Mouse (Mus musculus) liver, embryonic 15.5 days (tissue): ENCODE measurements at regions not wholly inside any gene's neighbourhood (a gene's known extent, or its start where the extent isn't known, plus 50 kb on each side); places are given as distances from the start of the nearest gene placed in this dataset.

Experiments
- ATAC-seq: fragments of 200-750 bp; cut with Nextera tagmentation; 2 replicates; pipeline ENCODE4 v1.8.0; 2017; ENCODE audit warnings: moderate number of reproducible peaks, mild to moderate bottlenecking, moderate library complexity; ENCODE audit not compliant: insufficient read depth
- H3K27ac ChIP-seq: fragments of 300-500 bp; sonication (generic); replicated peaks from 2 replicates; pipeline ENCODE4 v1.5.1; 2015; ENCODE audit warnings: mild to moderate bottlenecking, inconsistent platforms
- H3K27me3 ChIP-seq: fragments of 300-500 bp; sonication (generic); 2 replicates; pipeline ENCODE4 v1.6.1; 2015; ENCODE audit warnings: mild to moderate bottlenecking, inconsistent platforms
- H3K36me3 ChIP-seq: fragments of 300-500 bp; sonication (generic); replicated peaks from 2 replicates; pipeline ENCODE4 v1.6.1; 2015; ENCODE audit warnings: moderate library complexity, mild to moderate bottlenecking, inconsistent platforms
- H3K4me1 ChIP-seq: fragments of 300-500 bp; sonication (generic); replicated peaks from 2 replicates; pipeline ENCODE4 v1.6.1; 2015; ENCODE audit warnings: inconsistent platforms
- H3K4me2 ChIP-seq: fragments of 300-500 bp; sonication (generic); 2 replicates; pipeline ENCODE4 v1.6.1; 2015; ENCODE audit warnings: moderate library complexity, mild to moderate bottlenecking, inconsistent platforms
- H3K4me3 ChIP-seq: fragments of 300-500 bp; sonication (generic); replicated peaks from 2 replicates; pipeline ENCODE4 v1.5.1; 2015; ENCODE audit warnings: mild to moderate bottlenecking, inconsistent platforms
- H3K9ac ChIP-seq: fragments of 300-500 bp; sonication (generic); 2 replicates; pipeline ENCODE4 v1.6.1; 2015; ENCODE audit warnings: moderate library complexity, mild to moderate bottlenecking, inconsistent platforms
- H3K9me3 ChIP-seq: fragments of 300-500 bp; sonication (generic); replicated peaks from 2 replicates; pipeline ENCODE4 v1.6.1; 2016; ENCODE audit warnings: inconsistent platforms
- WGBS: fragments of 180-500 bp; shearing (Covaris S2); methylation state at CpG from one replicate; pipeline ENCODE4 v1.1.7; 2015; ENCODE audit warnings: mixed read lengths; ENCODE audit not compliant: insufficient replicate concordance; 5-methylcytosine and 5-hydroxymethylcytosine counted together

DNA sequence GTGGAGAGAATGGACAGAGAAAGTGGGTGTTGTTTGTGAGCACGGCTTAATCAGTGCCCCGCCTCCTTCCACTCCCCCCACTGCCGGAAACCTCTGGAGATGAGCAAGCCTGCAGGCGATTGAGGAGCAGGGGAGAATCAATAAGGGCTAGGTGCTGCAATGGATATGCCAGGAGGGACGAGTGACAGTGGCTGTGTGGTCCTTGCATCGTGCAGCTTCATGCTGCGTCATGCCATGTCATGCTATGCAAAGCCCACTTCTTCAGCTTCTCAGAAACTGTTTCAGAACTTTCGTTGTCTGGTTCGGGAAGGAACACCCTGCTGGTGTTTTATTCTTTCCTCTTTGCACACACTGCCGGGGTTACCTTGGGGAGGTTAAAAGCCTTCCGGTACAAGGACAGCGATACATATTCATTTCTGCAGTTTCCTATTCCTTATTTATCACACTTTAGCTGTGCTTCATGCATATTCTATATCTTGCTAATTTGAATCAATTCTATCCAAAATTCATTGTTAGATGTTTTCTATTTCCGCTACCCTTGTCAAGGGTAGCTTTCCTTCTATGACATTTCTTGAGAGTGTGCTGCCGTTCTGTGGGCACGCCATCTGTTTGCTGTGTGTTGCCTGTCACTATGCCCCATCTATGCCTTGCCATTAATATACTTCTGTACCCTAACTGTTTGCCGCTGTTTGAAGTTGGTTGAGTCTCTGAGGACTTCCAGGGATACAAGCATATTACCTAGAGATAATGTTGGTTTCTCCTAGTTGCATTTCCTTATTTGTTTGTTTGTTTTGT lies 202.8 kb upstream of the Stt3b start:
- Histone ChIP-seq H3K9me3 (no peaks in the 10 kb centered on the region), H3K4me3 (no peak overlapping the region), H3K4me2 (no peak overlapping the region), H3K27me3 (no peaks in the 10 kb centered on the region), H3K4me1 (peaks cover 5% of the 10 kb centered on the region; the same call in 1 of the 2 replicates), H3K9ac (no peak overlapping the region), H3K27ac (no peak overlapping the region), H3K36me3 (no peaks in the 10 kb centered on the region)
- 53% methylated on average over 16 of the region's 16 CpGs for WGBS
- ATAC-seq, result no peak

DNA sequence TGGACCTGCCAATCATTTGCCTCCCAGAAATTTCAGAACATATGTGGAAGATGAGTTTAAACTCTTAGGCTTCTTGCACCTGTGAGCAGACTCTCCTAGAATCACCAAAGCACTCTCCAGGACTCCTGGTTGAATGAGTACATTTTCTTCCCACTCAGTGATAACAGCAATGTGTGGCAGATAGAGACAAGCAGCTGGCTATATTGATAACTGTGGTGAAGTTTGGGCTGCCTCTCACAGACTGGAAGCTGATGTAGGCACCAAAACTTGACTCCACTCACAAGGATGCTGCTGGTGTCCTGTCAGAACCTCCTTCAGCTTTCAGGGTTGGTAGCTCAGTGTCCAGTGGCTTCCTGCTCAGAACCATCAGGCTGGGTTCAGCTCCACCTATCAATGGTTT lies 207.7 kb upstream of the Stt3b start:
- no peaks in the 10 kb centered on the region for H3K27me3 ChIP-seq
- H3K4me3 ChIP-seq, result no peak overlapping the region
- H3K36me3 ChIP-seq, result no peaks in the 10 kb centered on the region
- no peak overlapping the region for H3K27ac ChIP-seq
- H3K9me3 ChIP-seq, result no peaks in the 10 kb centered on the region
- H3K4me2 ChIP-seq, result no peak overlapping the region
- peaks cover 1% of the 10 kb centered on the region; the same call in 1 of the 2 replicates for H3K4me1 ChIP-seq
- ATAC-seq, result peak; percentile 79
- H3K9ac ChIP-seq, result no peak overlapping the region

DNA sequence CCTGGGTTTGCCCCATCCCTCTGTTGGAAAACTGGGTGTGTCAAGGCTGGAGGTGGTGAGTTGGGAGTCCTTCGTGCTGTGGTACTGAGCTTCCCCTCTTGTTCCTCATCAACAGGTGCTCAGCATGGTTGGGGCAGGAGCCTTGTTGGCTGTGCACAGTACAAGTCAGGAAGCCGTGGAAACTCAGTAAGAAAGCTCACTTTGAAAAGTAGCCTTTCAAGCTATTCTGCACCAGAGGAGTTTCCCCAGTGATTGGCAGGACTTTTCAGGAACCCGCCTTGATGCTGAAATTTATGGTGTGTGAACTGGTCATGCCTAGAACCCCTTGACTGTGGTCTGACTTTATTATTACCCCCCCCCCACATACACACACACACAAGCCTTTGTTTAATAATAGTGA lies 213.9 kb upstream of the Stt3b start:
- H3K4me2 ChIP-seq, result no peak overlapping the region
- WGBS, result 42% methylated on average over 3 of the region's 3 CpGs
- H3K4me1 ChIP-seq, result no peaks in the 10 kb centered on the region
- no peak overlapping the region for H3K27ac ChIP-seq
- no peak overlapping the region for H3K9ac ChIP-seq
- no peak for ATAC-seq
- H3K36me3 ChIP-seq, result no peaks in the 10 kb centered on the region
- no peaks in the 10 kb centered on the region for H3K27me3 ChIP-seq
- H3K9me3 ChIP-seq, result no peaks in the 10 kb centered on the region
- H3K4me3 ChIP-seq, result no peak overlapping the region

GRCm38 (mm10) chr9:115524591-115524990 lies 214.4 kb upstream of the Stt3b start:
- Histone ChIP-seq H3K4me2 (no peak overlapping the region), H3K36me3 (no peaks in the 10 kb centered on the region), H3K9me3 (no peaks in the 10 kb centered on the region), H3K27ac (no peak overlapping the region), H3K27me3 (no peaks in the 10 kb centered on the region), H3K4me3 (no peak overlapping the region), H3K4me1 (no peaks in the 10 kb centered on the region), H3K9ac (no peak overlapping the region)
- ATAC-seq, result no peak
- 53% methylated on average over 5 of the region's 5 CpGs for WGBS

DNA sequence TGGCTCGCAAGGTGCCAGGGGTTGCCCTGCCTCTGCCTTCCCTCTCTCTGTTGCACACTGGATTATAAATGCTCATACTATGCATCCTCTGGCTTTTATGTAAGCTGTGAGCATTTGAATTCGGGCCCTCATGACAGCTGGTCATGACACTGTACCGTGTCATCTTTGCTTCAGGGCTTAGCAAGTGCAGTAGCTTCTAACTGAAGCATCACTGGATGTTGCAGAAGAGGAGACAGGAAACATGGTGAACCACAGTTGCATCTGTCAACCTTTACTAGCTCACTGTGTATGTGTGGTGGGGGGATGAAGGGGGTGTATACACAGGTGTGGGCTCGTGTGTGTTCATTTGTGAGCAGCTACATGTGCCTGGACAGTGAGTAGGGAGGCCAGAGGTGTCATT lies 216.1 kb upstream of the Stt3b start:
- no peak overlapping the region for H3K4me3 ChIP-seq
- no peak overlapping the region for H3K9ac ChIP-seq
- H3K27ac ChIP-seq, result no peak overlapping the region
- H3K9me3 ChIP-seq, result no peaks in the 10 kb centered on the region
- no peaks in the 10 kb centered on the region for H3K27me3 ChIP-seq
- no peak for ATAC-seq
- H3K36me3 ChIP-seq, result no peaks in the 10 kb centered on the region
- no peak overlapping the region for H3K4me2 ChIP-seq
- 38% methylated on average over 4 of the region's 4 CpGs for WGBS
- no peaks in the 10 kb centered on the region for H3K4me1 ChIP-seq

- WGBS, result 76% methylated on average over 6 of the region's 6 CpGs
These were observed 216.8 kb upstream of the Stt3b start for GRCm38 (mm10) chr9:115526981-115527380.

GRCm38 (mm10) chr9:115534198-115534597 lies 224.0 kb upstream of the Stt3b start:
- Histone ChIP-seq H3K9me3 (no peaks in the 10 kb centered on the region), H3K4me3 (no peak overlapping the region), H3K4me2 (no peak overlapping the region), H3K4me1 (no peaks in the 10 kb centered on the region), H3K27me3 (no peaks in the 10 kb centered on the region), H3K27ac (no peak overlapping the region), H3K9ac (no peak overlapping the region), H3K36me3 (no peaks in the 10 kb centered on the region)
- WGBS, result 41% methylated on average over 3 of the region's 3 CpGs
- no peak for ATAC-seq

More at GRCm38 (mm10) chr9:115526981-115527380, 216.8 kb upstream of the Stt3b start:
- Histone ChIP-seq H3K27me3 (no peaks in the 10 kb centered on the region), H3K27ac (no peak overlapping the region), H3K4me2 (no peak overlapping the region), H3K4me1 (no peaks in the 10 kb centered on the region), H3K4me3 (no peak overlapping the region), H3K36me3 (no peaks in the 10 kb centered on the region), H3K9ac (no peak overlapping the region), H3K9me3 (no peaks in the 10 kb centered on the region)
- no peak for ATAC-seq

DNA sequence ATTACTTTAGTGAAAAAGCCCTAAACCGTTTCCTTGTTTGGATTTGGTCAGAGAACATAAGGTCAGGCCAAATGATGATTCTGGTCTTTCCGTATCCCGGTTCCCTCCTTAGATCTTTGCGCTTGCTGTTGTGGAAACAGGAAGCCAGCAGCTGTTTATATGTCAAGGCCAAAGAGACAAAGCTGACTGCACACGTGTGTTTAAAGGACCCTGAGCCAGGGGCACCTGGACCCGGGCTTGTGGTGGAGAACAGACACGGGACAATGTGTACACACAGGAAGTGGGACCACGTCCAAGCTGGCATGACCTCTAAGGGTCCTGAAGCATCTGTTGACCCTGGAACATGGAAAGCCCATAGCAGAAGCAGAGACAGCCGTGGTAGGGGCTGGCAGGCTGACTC lies 233.4 kb upstream of the Stt3b start:
- Histone ChIP-seq H3K4me1 (0 out of 2 replicates have a peak, but pooled peaks cover 4% of the 10 kb centered on the region), H3K4me3 (no peak overlapping the region), H3K36me3 (no peaks in the 10 kb centered on the region), H3K9ac (no peak overlapping the region), H3K27me3 (no peaks in the 10 kb centered on the region), H3K9me3 (no peaks in the 10 kb centered on the region), H3K27ac (no peak overlapping the region), H3K4me2 (no peak overlapping the region)
- 41% methylated on average over 9 of the region's 9 CpGs for WGBS
- no peak; the same call in 1 of the 2 replicates for ATAC-seq

DNA sequence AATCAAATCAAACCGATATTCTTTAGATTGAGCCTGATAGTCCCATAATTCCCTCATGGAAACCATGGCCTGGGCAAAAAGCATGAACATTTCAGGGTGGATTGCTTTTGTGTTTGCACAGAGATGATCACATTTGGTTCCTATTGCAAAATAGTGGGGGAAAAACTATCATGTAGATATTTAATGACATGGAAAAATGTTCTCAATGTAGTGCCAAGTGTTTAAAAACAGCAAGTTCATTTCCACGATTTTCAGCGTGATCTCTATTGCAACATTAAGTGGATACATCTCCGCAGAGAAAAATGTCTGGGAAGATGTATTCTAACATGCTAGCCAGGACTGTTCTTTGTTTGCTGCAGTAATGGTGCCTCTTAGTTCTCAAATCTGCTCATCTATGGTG lies 235.0 kb upstream of the Stt3b start:
- Histone ChIP-seq H3K4me3 (no peak overlapping the region), H3K27ac (no peak overlapping the region), H3K9ac (no peak overlapping the region), H3K9me3 (no peaks in the 10 kb centered on the region), H3K36me3 (no peaks in the 10 kb centered on the region), H3K4me2 (no peak overlapping the region), H3K4me1 (peaks cover 9% of the 10 kb centered on the region; the same call in 1 of the 2 replicates), H3K27me3 (no peaks in the 10 kb centered on the region)
- no peak for ATAC-seq
- 66% methylated on average over 4 of the region's 4 CpGs for WGBS

DNA sequence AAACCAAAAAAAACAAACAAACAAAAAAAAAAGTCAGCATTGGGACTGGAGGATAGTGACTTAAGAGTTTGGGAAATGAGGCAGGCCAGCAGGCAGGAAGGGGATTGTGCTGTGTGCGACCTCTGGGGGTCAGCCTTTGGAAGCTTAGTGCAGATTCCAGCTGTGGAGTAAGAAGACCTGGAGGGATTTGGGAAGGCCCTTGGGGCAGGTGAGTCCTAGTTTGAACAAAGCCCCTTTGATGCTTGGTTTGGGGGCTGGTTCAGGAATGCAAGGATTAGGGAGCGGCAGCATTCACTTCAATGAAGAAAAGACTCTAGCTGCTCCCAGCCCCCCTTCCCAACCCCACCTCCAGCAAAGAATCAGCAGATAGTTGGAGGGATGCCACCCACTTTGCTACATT lies 235.6 kb upstream of the Stt3b start:
- no peaks in the 10 kb centered on the region for H3K9me3 ChIP-seq
- H3K4me1 ChIP-seq, result peaks cover 9% of the 10 kb centered on the region; the same call in 1 of the 2 replicates
- no peak overlapping the region for H3K27ac ChIP-seq
- ATAC-seq, result no peak
- no peak overlapping the region for H3K9ac ChIP-seq
- H3K27me3 ChIP-seq, result no peaks in the 10 kb centered on the region
- H3K4me3 ChIP-seq, result no peak overlapping the region
- no peak overlapping the region for H3K4me2 ChIP-seq
- WGBS, result 69% methylated on average over 2 of the region's 2 CpGs
- H3K36me3 ChIP-seq, result no peaks in the 10 kb centered on the region

- no peaks in the 10 kb centered on the region for H3K27me3 ChIP-seq
- no peak overlapping the region for H3K4me3 ChIP-seq
- H3K27ac ChIP-seq, result no peak overlapping the region
- no peak overlapping the region for H3K9ac ChIP-seq
- no peak for ATAC-seq
- H3K36me3 ChIP-seq, result no peaks in the 10 kb centered on the region
- H3K4me1 ChIP-seq, result peaks cover 9% of the 10 kb centered on the region; the same call in 1 of the 2 replicates
- H3K4me2 ChIP-seq, result no peak overlapping the region
- H3K9me3 ChIP-seq, result no peaks in the 10 kb centered on the region
- WGBS, result 41% methylated on average over 8 of the region's 8 CpGs
These were observed 237.6 kb upstream of the Stt3b start for GRCm38 (mm10) chr9:115547625-115548325.
